Mouse (Mus musculus): ENCODE data around the gene Rad51. TPM values are rescaled to one million over a fixed set of nuclear protein-coding genes. Genes with fewer than 3 reads are reported as not detected.
A peak's percentile ranks its signal among the peaks of the same experiment; 100 is the strongest.

Gene Rad51
- polyA plus RNA-seq, 1 experiment from 2014 or later: 48.1 TPM

DNA sequence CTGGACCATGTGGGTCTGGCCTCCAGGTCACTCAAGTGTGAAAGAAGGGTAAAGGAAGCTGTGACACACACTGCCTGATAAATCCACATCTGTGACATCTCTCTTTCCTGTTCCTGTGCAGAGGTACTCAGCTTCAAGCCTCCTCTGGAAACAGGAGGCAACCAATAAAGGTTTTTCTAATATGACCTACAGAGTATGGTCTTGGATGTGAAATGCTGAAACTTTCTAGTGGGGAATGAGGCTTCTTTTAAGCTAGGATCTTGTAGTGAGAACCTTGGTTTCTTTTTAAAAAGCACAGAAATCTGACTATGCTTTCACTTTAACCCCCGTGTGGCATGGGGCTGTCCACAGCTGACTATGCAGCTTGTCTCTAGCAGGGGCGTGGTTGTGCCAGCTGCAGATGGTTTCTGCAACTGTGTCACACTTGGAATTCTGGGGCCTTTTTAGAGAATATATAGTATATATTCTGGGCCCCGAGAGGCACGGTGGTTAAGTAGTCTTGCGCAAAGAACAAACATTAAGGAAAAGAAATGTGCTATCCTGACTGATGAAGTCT is 64.9 kb downstream of the Rad51 start:
- ATAC-seq (ENCODE audit: low FRiP score): no peak
- 89% methylated on average over 5 of the region's 5 CpGs for WGBS
- H3K9ac ChIP-seq (ENCODE audit: low read depth, low read length): no peak overlapping the region

DNA sequence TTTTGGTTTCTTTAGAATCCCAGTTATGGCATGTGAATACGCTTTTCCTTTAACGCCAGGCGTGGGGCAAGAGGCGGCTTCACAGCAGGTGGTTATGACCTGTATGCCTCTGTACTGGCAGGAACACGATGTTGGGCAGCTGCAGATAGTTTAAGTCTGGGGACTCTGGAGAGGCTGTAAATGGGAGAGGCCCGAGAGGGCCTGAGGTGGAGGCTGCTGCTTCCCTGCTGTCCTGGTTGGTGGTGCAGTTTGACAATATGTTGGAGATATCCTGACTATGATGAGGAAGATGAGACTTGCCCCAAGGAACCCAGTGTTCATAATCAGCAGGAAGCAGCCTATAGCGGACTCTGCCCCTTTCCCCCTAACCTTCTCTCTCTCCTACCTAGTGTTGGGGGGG is 70.3 kb downstream of the Rad51 start:
- Histone ChIP-seq H3K27ac (ENCODE audit: low read depth, low read length) (no peak overlapping the region), H3K4me2 (replicated peaks; ENCODE audit: low read depth, low read length) (no peak overlapping the region), H3K27me3 (ENCODE audit: control insufficient read depth, insufficient read depth, low read length) (no peaks in the 10 kb centered on the region), H3K36me3 (ENCODE audit: control insufficient read depth, insufficient read depth, low read length) (peaks cover 6% of the 10 kb centered on the region; the same call in 1 of the 2 replicates), H3K4me1 (replicated peaks; ENCODE audit: control insufficient read depth, insufficient read depth, low read length) (no peaks in the 10 kb centered on the region), H3K9ac (ENCODE audit: low read depth, low read length) (no peak overlapping the region), H3K9me3 (ENCODE audit: control insufficient read depth, low read length) (no peaks in the 10 kb centered on the region), H3K4me3 (ENCODE audit: low read depth, low read length) (no peak overlapping the region)
- WGBS: 72% methylated on average over 7 of the region's 7 CpGs
- no peak for ATAC-seq (ENCODE audit: low FRiP score)
- no peak for DNase-seq (ENCODE audit: low spot score)

More for the DNA sequence above, 64.9 kb downstream of the Rad51 start:
- peaks cover 3% of the 10 kb centered on the region; the same call in 1 of the 2 replicates for H3K36me3 ChIP-seq (ENCODE audit: control insufficient read depth, insufficient read depth, low read length)
- peaks cover 5% of the 10 kb centered on the region; the same call in 1 of the 2 replicates for H3K4me1 ChIP-seq (replicated peaks; ENCODE audit: control insufficient read depth, insufficient read depth, low read length)
- H3K4me3 ChIP-seq (ENCODE audit: low read depth, low read length): no peak overlapping the region
- DNase-seq (ENCODE audit: low spot score): no peak
- H3K27me3 ChIP-seq (ENCODE audit: control insufficient read depth, insufficient read depth, low read length): no peaks in the 10 kb centered on the region
- H3K27ac ChIP-seq (ENCODE audit: low read depth, low read length): no peak overlapping the region
- no peak overlapping the region for H3K4me2 ChIP-seq (replicated peaks; ENCODE audit: low read depth, low read length)
- H3K9me3 ChIP-seq (ENCODE audit: control insufficient read depth, low read length): no peaks in the 10 kb centered on the region

DNA sequence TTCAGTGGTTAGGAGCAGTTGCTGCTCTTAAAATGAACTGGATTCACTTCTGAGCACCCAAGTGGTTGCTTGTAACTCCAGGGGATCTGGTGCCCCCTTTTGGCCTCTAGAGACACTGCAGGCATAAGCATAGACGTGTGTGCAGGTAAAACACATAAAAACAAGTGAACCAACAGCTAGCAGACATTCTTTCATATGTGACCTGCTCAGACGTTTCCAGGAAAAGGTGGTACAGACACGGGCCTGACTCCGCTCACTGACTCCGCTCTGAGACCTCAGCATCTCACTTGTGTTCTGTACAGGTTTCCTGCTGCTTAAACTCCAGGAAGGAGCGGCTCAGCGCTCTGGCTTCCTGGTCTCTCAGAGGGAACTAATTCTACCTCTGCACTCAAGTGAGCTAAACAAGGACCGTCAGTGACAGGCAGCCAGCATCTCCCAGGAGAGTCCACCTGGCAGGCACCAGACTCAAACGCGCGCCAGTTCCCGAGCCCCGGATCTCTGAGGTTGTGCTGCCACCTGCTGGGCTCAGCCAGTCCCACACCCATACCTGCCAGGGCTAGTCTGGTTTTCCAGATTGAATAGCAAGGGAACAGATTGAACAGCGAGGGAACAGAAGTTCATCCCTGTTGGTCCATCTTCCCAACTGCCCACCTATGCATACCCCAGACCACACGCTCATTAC is 76.6 kb downstream of the Rad51 start:
- H3K27me3 ChIP-seq (ENCODE audit: control insufficient read depth, insufficient read depth, low read length): no peaks in the 10 kb centered on the region
- WGBS: 11% methylated on average over 15 of the region's 15 CpGs
- H3K9ac ChIP-seq (ENCODE audit: low read depth, low read length): no peak overlapping the region
- H3K36me3 ChIP-seq (ENCODE audit: control insufficient read depth, insufficient read depth, low read length): no peaks in the 10 kb centered on the region
- H3K4me1 ChIP-seq (replicated peaks; ENCODE audit: control insufficient read depth, insufficient read depth, low read length): no peaks in the 10 kb centered on the region
- peak; percentile 85 for ATAC-seq (ENCODE audit: low FRiP score)
- H3K4me3 ChIP-seq (ENCODE audit: low read depth, low read length): peak overlapping the region; percentile 16; the same call in 1 of the 2 replicates
- H3K9me3 ChIP-seq (ENCODE audit: control insufficient read depth, low read length): no peaks in the 10 kb centered on the region
- DNase-seq (ENCODE audit: low spot score): peak; percentile 90
- H3K4me2 ChIP-seq (replicated peaks; ENCODE audit: low read depth, low read length): peak overlapping the region; percentile 41
- H3K27ac ChIP-seq (ENCODE audit: low read depth, low read length): no peak overlapping the region

DNA sequence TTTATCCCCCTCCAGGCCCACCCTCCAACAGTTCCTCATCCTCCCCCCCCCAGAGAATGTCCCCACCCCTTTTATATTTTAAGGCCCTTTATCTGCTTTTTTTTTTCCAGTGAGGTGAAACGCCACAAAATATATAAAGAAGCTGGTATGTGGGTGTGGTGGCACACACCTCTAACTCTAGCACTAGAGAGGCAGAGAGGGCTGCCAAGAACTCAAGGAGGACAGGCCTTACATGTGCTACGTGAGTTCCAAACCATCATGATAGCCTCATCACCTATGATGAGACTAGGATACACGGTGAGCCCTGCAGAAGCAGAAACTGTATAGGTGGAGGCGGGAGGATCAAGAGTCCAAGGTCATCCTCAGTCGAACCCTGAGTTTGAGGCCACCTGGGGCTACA is 78.4 kb downstream of the Rad51 start:
- Histone ChIP-seq H3K36me3 (ENCODE audit: control insufficient read depth, insufficient read depth, low read length) (no peaks in the 10 kb centered on the region), H3K27ac (ENCODE audit: low read depth, low read length) (no peak overlapping the region), H3K27me3 (ENCODE audit: control insufficient read depth, insufficient read depth, low read length) (no peaks in the 10 kb centered on the region), H3K4me1 (replicated peaks; ENCODE audit: control insufficient read depth, insufficient read depth, low read length) (no peaks in the 10 kb centered on the region), H3K4me3 (ENCODE audit: low read depth, low read length) (no peak overlapping the region), H3K9ac (ENCODE audit: low read depth, low read length) (no peak overlapping the region), H3K9me3 (ENCODE audit: control insufficient read depth, low read length) (no peaks in the 10 kb centered on the region), H3K4me2 (replicated peaks; ENCODE audit: low read depth, low read length) (no peak overlapping the region)
- ATAC-seq (ENCODE audit: low FRiP score): no peak
- WGBS: 87% methylated on average over 5 of the region's 5 CpGs
- no peak for DNase-seq (ENCODE audit: low spot score)

DNA sequence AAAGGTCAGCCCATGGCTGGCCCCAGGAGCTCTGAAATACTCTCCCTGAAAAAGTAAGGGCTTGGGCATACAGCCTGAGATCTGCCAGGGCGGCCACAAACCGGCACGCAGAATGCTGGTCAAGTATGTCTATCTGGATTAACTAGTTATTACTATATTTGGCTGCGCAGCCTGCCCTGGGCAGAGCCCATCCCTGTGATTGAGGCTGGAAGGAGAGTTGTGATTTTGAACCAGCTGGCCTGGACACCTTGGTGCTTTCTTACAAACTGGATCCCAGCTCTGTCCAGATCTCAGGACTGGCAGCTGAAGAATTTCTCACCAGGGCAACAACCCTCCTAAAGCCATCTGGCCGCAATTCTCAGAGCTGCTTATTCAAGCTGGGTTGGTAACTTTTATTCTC is 81.5 kb downstream of the Rad51 start:
- ATAC-seq (ENCODE audit: low FRiP score) (no peak), DNase-seq (ENCODE audit: low spot score) (no peak)
- WGBS: 90% methylated on average over 5 of the region's 5 CpGs
- Histone ChIP-seq H3K9me3 (ENCODE audit: control insufficient read depth, low read length) (no peaks in the 10 kb centered on the region), H3K27me3 (ENCODE audit: control insufficient read depth, insufficient read depth, low read length) (no peaks in the 10 kb centered on the region), H3K27ac (ENCODE audit: low read depth, low read length) (no peak overlapping the region), H3K9ac (ENCODE audit: low read depth, low read length) (no peak overlapping the region), H3K4me1 (replicated peaks; ENCODE audit: control insufficient read depth, insufficient read depth, low read length) (no peaks in the 10 kb centered on the region), H3K36me3 (ENCODE audit: control insufficient read depth, insufficient read depth, low read length) (no peaks in the 10 kb centered on the region), H3K4me3 (ENCODE audit: low read depth, low read length) (no peak overlapping the region), H3K4me2 (replicated peaks; ENCODE audit: low read depth, low read length) (no peak overlapping the region)

DNA sequence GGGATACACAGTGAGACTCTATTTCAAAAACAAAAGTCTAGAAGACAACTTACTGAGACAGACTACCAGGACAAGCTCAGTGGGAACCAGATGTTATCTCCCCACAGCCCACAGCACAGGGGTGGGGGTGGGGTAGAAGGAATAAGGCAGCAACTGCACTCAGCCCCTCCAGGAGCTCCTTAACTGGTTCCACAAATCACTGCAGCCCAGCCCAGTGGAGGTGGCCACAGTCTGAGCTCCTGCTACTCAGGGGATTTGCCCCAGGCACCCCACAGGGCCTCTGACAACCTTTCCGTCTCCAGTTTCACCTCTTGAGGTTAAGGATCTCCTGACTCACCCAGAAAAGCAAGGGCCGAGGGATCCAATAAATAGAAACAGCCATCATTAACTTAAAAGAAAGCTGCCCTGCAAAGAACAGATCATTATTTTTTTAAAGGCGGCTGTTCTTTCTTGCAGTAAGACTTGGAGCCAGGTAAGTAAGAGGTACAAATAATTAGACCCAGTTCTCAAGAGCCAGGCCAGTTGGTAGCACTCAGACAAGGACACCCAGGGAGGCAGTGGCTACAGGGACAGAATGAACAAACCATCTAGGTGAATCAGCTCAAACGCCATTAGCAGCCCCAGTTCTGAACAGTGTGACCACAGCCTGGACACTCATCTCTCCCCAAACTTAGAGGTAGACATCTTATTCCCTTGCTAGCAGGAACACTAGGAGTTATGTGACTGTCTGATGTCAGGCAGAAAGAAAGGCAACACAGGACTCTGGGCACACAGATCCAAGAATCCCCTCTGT is 83.9 kb downstream of the Rad51 start:
- ATAC-seq (ENCODE audit: low FRiP score): no peak
- WGBS: 42% methylated on average over 4 of the region's 4 CpGs
- Histone ChIP-seq H3K9me3 (ENCODE audit: control insufficient read depth, low read length) (no peaks in the 10 kb centered on the region), H3K4me1 (replicated peaks; ENCODE audit: control insufficient read depth, insufficient read depth, low read length) (no peaks in the 10 kb centered on the region), H3K27ac (ENCODE audit: low read depth, low read length) (no peak overlapping the region), H3K4me2 (replicated peaks; ENCODE audit: low read depth, low read length) (no peak overlapping the region), H3K36me3 (ENCODE audit: control insufficient read depth, insufficient read depth, low read length) (no peaks in the 10 kb centered on the region), H3K27me3 (ENCODE audit: control insufficient read depth, insufficient read depth, low read length) (no peaks in the 10 kb centered on the region), H3K9ac (ENCODE audit: low read depth, low read length) (no peak overlapping the region), H3K4me3 (ENCODE audit: low read depth, low read length) (no peak overlapping the region)
- DNase-seq (ENCODE audit: low spot score): no peak

Other genes starting within 250 kb of the Rad51 start
- 2.1 TPM in 2 replicates for gene Bahd1, start 212.4 kb upstream of the Rad51 start, polyA plus RNA-seq (2014; fragmentation: Nextera tagmentation; extraction: Ambion mirVana)
- gene Chst14, start 186.3 kb upstream of the Rad51 start, polyA plus RNA-seq (2014; fragmentation: Nextera tagmentation; extraction: Ambion mirVana): 19.1 and 22.2 TPM in 2 replicates
- gene Ccdc32, start 83.4 kb upstream of the Rad51 start, polyA plus RNA-seq (2014; fragmentation: Nextera tagmentation; extraction: Ambion mirVana): 23.3 and 25.8 TPM in 2 replicates
- 6.6 and 7.2 TPM in 2 replicates for gene Rpusd2, start 78.0 kb upstream of the Rad51 start, polyA plus RNA-seq (2014; fragmentation: Nextera tagmentation; extraction: Ambion mirVana)
- 37.2 and 47.9 TPM in 2 replicates for gene Knl1, start 65.7 kb upstream of the Rad51 start, polyA plus RNA-seq (2014; fragmentation: Nextera tagmentation; extraction: Ambion mirVana)
- 43.6 and 45.7 TPM in 2 replicates for gene Rmdn3, start 44.2 kb downstream of the Rad51 start, polyA plus RNA-seq (2014; fragmentation: Nextera tagmentation; extraction: Ambion mirVana)
- 4.9 and 5.4 TPM in 2 replicates for gene Gchfr, start 55.0 kb downstream of the Rad51 start, polyA plus RNA-seq (2014; fragmentation: Nextera tagmentation; extraction: Ambion mirVana)
- 0.32 and 0.33 TPM in 2 replicates for gene Gm14137, start 61.7 kb downstream of the Rad51 start, polyA plus RNA-seq (2014; fragmentation: Nextera tagmentation; extraction: Ambion mirVana)
- 42.9 and 46.2 TPM in 2 replicates for gene Zfyve19, start 95.8 kb downstream of the Rad51 start, polyA plus RNA-seq (2014; fragmentation: Nextera tagmentation; extraction: Ambion mirVana)
- 22.0 and 22.2 TPM in 2 replicates for gene Dnajc17, start 96.0 kb downstream of the Rad51 start, polyA plus RNA-seq (2014; fragmentation: Nextera tagmentation; extraction: Ambion mirVana)
- 0.23 TPM in 1 of 2 replicates, not detected in the other for gene Ppp1r14d, start 117.1 kb downstream of the Rad51 start, polyA plus RNA-seq (2014; fragmentation: Nextera tagmentation; extraction: Ambion mirVana)
- gene Spint1, start 124.6 kb downstream of the Rad51 start, polyA plus RNA-seq (2014; fragmentation: Nextera tagmentation; extraction: Ambion mirVana): 4.1 and 4.6 TPM in 2 replicates
- 3.1 and 3.5 TPM in 2 replicates for gene Rhov, start 158.5 kb downstream of the Rad51 start, polyA plus RNA-seq (2014; fragmentation: Nextera tagmentation; extraction: Ambion mirVana)
- 8.5 and 10.9 TPM in 2 replicates for gene Vps18, start 175.9 kb downstream of the Rad51 start, polyA plus RNA-seq (2014; fragmentation: Nextera tagmentation; extraction: Ambion mirVana)
- 2.7 and 2.9 TPM in 2 replicates for gene Dll4, start 213.0 kb downstream of the Rad51 start, polyA plus RNA-seq (2014; fragmentation: Nextera tagmentation; extraction: Ambion mirVana)
- gene Chac1, start 238.4 kb downstream of the Rad51 start, polyA plus RNA-seq (2014; fragmentation: Nextera tagmentation; extraction: Ambion mirVana): 0.46 and 1.4 TPM in 2 replicates